Mouse (Mus musculus) spleen, adult 18-20 months (tissue): ENCODE results near the gene Bace2.

Experiments used
- DNase-seq, 2 experiments: peaks; one replicate each; pipeline ENCODE4 v3.0.0; 2022; ENCODE audit warnings: mixed read lengths in 2 of 2

Bace2 gene

DNA sequence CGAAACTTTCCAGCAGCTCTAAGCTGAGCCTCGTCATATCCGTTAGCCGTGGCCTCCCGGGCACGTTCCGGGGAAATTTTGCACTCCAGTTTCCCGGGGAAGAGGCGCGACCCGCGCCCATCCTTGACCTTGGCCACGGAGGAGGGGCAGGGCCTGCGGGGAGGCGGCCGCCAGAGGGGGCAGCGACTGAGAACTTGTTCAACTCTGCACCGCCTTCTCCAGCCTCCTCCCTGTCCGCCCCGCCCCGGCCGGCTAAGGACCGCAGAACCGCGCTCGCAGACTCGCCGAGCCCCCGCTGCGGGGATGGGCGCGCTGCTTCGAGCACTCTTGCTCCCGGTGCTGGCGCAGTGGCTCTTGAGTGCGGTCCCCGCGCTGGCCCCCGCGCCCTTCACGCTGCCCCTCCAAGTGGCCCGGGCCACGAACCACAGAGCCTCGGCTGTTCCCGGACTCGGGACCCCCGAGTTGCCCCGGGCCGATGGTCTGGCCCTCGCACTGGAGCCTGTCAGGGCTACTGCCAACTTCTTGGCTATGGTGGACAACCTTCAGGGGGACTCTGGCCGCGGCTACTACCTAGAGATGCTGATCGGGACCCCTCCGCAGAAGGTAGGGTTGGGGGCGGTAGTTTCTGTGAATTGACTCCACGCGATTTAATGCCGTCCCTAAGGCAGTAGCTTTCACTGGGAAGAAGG, at the start of gene Bace2:
TSS of gene Bace2 (plus strand) at position 244 of the 689 bp plus-strand sequence.
- DNase-seq: peak; percentile 33 to 39

DNA sequence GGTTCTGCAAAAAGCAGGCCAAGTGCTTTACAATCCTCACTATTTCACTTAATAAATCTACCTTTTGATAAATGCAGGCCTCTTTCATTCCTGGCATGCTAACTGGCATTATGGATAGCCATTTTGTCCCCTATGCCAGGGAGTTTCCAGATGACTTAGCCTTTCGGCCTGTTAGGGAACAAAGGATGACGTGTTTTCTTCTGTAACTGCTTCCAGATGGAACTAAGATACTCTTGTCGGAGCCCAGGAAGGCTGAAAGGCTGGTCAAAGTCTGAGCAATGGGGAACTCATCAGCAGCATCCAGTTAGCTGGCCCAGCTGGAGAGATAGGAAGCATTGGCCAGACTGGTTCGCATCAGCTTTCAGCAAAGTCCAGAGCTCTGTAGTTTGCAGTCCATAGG, 48.9 kb upstream of the Bace2 start:
- DNase-seq: no peak

DNA sequence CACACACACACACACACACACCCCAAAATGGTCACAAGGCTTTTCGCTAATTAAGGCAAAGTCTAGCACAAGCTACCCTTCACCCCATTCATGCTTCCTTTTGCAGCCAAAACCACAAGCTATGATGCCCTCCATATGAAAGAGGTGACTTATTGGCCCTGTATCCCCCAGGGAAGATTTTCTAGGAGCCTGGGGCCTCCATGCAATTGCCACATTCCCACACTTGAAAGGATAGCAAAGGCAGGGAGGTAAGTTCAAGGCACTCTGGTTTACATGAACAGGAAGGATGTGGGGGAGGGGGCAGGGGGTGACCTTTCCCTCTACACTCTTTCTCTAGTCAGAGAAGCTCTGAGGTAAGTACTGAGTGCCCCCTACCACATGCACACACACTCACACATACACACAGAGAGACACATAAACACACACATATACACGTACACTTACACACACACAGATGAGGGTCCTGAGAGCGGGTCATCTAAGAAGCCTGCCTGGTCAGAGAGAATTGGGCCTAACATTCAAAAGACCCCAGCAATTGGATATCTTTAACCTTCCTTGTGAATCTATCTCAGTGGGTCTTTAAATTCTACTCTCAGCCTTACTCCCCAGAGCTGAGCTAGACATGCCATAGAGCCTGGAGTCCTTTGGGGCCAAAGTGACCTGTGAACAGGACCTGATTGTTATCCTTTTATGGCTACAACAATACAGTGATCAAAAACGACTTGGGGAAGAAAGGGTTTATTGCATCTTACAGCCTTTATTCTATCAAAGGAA, 46.6 kb upstream of the Bace2 start:
- DNase-seq: no peak

DNA sequence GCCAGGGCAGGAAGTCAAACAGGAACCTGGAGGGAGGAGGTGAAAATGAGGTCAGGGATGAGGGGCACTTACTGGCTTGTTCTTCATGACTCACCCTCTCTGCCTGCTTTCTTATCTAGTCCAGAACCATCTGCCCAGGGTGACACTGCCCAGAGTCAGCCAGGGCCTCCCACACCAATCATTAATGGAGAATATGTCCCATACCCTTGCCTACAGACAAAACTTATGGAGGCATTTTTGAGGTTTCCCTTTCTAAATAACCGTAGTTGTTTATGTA, 46.0 kb upstream of the Bace2 start:
- no peak for DNase-seq

DNA sequence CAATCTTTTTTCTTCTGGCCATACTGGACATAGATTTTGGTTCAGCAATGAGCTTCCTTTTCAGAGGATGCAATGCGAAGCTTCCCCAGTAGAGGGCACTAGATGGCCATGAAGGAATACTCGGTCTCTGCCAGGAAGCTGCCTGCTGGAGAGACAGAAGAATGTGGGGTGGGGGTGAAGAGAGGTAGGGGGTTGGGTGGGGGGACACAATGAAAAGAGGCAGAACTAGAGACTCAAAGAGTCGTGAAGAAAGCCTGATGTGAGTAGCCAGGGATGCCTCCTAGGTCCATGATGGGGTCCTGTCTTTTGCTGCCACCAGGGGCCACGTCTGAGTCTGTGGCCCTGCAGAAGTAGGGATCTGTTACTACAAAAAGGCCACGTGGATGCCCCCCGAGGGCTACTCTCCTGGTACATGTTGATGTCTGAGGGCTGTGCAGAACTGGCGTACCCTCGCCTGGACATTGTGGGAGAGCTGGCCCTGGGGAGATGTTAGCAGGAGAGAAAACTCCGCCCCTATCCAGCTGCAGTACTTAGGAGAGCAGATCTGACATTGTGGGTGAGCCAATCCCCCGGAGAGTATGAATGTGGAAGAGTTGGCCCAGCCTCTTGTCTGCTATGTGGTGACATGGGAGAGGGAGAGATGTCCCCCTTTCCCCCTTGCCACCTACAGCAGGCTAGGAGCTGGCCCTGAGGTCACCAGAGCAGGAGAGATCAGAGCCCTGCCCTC, 43.4 kb upstream of the Bace2 start:
- peak in 1 of 2 experiments; percentile 62 for DNase-seq

DNA sequence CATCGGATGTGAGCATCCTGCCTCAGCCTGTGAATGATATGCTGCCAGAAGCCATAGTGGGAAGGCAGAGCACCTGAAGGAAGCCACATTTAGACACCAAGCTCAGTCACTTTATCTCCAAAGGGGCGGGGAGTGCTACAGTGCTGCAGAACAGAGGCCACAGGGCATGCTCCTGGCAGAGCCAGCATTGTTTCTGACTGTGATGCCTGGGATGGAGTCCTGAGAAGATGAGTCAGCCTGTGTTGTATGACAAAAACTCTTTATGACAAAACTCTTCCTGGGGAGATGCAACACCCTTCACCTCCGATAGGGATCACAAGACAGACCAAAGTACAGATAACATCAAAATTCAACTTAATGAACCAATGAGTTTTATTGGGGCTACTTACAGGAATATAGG, 35.0 kb upstream of the Bace2 start:
- no peak for DNase-seq

DNA sequence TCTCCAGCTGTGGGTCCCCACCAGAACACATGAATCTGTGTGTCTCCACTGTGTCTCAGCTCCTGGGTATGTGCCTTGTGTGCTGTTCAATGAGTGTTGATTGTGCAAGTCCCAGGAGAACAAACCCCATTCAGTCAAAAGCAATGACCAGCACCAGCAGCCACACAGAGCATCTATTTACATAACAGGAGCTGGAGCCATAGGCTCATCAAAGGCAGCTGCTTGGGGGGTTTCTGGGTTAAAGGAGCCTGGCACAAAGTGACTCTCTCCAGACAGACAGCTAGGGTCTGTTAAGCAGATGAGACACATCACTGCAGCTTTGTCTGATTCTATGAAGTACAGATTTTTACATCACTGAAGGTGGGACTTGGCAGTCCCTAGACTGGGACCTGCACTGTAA, 33.9 kb upstream of the Bace2 start:
- DNase-seq: no peak

DNA sequence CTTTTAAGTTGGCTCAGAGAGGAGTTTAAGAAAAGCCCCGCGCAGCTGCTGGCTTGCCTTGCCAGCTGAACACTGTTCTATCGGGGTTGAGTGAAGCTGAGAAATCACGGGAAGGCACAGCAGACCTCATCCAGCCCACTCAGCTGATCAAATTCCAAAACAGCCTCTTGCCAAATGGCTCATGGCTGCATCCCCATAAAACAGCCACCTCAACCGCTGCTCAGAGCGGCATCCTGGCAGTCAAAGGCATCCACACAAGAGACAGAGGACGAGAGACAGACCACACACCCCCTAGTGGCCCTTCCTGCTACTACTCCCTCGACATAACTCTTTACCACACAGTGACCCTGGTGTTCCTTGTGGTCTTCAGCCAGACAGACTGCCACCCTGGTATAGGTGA, 30.6 kb upstream of the Bace2 start:
- no peak for DNase-seq

DNA sequence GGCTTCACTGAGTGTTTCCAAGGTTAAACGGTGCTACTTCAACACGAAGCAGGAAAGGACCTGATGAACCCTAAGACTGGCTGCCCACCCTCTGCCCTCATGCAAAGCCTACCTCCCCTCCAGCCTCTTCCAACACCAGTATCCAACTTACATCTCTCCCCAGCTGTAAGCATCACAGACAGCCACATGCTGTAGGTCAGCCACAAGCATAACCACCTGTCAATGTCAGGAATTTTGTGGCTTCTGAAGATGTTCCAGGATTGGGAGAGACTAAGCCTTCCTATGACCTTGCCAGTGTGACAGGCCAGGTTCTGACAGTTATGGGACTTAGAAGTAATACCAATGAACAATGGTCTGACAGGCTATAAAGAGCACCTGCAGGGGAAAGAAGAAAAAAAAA, 27.9 kb upstream of the Bace2 start:
- DNase-seq: no peak

DNA sequence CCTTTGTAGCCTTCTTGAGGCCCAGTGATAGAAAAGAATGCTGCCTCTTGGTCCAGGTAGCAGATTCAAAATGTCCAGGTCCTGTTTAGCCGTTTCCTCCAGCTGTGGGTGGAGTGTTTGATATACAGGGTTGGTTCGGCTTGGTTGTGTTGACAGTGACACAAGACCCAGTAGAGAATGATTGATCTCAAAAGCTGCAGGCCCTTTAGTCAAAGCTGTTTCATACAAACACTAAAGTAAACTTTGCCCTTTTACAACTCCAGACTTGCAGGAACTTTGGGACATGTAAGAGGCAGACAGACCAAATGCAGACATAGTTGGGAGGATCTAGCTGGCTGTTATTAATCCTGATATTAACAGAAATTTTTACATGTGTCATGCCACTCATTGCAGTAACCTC, 3.5 kb upstream of the Bace2 start:
- no peak for DNase-seq

DNA sequence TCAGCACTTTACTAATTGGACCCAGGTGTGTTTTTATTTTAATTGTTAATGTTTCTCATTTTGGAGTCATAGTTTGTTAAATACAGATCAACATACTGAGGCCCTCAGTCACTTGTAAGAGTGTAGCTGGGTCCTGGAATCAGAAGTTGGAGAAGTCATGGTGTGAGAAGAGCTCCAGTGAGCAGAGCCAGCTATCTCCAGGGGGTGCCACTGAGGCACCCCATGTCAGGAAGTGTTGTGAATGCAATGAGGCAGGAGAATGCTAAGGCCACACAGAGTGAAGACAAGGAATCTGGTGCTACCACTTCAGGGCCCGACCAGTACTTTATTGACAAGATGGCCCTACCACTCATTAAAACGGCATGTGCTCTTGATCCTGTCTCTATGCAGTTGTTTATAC, 1.9 kb upstream of the Bace2 start:
- DNase-seq: no peak

DNA sequence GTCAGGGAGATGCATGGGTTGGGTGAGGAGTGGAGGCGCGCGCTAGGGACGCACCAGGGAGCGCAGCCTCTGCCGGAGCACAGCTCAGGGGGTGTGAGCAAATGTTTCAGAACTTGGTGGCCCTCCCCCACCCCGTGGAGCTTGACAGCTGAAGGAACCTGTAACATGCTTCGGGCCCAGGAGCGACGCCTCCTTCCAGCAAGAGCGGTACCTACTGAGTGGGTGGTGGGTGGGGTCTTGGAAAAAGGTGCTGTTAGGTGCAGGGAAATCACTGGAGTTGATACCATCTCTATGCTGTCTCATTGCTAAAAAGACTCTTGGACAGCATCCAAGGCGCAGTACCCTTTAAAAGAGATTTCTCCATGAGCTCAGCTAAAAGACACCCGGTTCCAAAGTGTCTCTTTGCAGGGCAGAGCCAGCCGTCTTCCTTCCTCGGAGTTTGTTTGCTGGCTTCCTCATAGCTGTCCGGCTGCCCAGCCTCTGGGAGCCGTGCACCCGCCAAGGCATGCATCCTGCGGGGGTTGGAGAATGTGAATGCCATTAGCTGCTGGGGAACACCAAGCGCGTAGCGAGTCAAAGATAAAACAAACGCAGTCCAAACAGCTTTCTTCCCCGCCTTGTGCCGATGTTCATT, 763 bp downstream of the Bace2 start:
- peak in 1 of 2 experiments; percentile 3 for DNase-seq

DNA sequence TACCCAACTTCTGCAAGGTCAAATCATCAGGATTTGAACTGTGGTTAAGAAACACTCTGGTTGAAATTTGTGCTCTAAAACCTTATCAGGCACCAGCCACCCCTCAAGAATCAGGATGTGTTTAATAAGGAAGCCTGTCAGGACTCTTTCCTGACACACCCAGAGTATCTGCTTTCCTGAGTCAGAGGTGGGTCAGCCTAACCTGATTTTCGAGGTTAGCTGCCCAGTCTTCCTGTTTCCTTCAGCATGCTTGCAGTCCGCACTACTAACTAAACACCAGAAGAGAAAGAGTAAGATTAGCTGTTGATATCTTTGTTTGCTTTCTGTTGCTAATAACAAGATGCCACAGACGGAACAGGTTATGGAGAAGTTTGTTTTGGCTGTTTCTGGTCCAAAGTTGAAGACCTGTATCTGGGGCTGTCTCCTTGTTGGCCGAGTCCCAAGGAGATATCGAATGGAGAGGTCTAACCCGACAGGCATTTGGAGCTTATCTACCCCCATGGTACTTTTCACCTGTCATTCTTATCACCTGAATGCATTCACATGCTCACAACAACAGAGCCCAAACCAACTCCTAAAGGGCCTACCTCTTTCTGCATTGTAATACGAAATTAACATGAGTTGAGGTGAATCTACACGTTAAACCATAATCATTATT, 5.8 kb downstream of the Bace2 start:
- DNase-seq: no peak

DNA sequence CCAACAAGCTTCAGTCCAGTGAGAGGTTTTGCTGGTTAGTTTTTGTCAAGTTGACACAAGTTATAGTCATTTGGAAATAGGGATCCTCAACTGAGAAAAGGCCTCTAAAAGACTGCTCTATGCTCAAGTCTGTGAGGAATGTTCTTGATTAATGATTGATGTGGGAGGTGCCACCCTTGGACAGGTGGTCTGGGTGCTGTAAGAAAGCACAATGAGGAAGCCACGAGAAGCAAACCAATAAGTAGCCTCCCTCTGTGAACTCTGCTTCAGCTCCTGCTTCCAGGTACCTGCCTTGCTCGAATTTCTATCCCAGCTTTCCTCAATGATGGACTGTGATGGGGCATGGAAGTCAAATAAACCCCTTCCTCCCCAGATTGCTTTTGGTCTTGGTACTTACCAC, 9.6 kb downstream of the Bace2 start:
- no peak for DNase-seq

DNA sequence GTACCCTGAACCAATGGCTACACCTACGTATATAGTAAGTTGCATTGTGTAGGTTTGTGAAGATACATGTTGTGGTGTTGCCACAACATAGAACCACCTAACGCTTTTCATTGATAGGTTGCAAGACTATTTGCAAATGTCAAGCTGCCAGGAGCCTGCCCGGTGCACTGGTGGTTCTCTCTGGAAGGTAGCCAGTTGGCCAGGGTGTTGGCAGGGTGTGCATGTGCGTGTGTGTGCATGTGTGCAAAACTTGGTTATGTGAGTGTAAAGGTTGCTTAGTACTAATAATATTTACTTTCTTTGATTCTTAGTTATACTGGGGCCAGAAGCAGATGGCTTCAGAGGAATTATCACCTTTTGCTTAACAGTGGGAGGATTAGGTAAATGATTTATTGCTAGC, 13.7 kb downstream of the Bace2 start:
- no peak for DNase-seq

DNA sequence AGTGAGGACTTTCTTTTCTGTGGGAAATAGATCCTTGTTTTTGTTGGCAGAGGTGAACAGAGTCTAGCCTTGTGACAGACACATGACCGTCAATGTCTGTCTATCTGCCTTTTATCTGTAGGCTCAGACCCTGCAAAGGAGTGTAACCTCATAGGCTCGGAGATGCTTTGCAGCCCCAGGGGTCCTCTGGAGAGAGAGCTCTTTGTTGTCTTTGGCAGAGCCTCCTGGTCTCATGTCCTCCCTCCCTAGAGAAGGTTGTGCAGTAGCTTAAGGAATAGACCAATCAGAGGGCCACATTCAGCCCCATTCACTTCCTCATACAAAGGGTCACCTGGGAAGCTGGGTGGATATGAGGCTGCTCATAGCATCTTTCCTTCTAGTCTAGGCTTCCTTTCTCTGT, 31.4 kb downstream of the Bace2 start:
- no peak for DNase-seq

DNA sequence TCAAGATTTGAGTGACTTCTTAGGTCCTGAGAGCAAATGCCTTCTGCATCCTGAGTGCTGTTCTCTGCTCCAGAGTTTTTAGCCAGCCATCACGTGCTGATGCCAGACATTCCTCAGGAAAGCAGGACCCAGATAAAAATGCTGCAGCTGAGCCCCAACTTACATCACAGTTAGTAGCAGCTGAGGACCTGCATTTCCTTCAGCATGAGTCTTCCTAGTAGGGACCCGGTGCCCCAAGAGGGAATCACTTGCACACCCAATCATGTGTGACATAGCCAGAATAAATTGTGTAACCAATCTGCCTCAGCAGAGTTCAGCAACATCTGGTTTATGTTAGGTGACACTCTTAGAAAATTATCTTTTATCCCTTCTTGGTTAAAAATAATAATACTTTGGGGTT, 34.7 kb downstream of the Bace2 start:
- no peak for DNase-seq

DNA sequence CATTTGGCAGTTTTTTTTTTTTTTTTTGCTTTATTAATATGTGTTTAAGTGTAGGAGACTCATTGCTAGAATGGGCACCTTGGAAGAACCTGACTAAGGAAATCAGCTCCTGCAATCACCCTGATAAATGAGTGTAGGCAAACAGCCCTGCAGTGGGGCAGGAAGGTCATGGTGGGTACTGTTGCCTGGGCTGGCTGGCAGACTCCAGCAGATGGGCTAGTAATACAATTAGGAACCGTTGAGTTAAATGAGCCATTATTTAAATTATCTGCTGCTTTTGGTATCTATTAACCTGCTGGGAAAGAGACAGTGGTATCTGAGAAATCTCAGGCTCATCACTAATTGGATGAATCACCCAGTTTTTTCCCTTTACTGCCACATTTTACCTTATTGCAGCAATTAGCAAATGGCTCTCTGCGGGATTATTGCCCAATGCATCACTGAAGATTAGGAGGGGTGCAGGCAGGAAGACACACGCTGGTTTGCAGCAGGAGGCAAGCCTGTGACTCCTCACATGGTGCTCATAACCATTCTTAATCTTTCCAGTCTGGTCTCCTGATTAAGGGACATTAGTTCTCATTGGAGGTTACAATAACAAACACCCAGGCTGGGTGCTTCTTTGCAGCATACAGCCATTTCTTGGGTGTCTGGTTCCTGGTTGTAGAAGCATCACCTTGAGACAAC, 35.3 kb downstream of the Bace2 start:
- no peak for DNase-seq

DNA sequence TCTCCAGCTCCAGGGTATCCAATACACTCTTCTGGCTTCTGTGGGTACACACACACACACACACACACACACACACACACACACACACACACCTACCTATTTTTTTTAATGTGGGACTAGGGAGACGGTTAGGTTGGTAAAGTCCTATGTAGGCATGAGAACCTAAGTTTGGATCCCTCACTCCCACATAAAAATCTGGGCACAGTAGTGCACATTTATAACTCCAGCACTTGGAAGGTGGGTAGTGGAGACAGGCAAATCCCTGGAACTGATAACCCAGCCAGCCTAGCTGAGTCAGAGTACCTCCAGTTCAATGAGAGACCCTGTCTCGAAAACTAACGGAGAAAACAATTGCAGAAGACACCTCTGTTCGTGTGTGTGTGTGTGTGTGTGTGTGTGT, 39.9 kb downstream of the Bace2 start:
- DNase-seq: no peak

DNA sequence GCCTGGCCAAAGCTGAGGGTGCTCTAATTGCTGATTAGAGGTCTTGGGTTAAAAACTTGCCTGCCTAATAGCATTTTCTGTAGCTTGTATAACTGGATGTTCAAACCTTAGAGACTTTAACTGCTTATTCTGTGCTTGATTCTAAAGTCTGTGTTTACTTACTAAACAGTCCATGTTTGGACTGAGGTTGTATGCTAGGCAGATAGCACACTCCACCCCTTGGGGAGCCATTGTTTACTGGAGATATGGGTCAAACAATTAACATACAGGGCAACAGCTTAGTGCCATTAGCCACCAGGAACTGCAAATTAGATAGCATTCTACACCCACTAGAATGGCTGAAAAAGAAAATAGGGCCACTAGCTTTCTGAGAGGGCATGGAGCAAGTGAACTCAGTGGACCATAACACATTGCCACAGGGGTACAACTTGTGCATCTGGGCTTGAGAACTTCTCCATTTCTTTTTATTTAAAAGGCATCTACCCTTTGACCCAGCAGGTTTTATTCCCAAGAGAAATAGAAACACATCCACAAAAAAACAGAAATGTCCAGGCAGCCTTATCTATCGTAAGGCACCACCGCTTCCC, 41.5 kb downstream of the Bace2 start:
- no peak for DNase-seq

DNA sequence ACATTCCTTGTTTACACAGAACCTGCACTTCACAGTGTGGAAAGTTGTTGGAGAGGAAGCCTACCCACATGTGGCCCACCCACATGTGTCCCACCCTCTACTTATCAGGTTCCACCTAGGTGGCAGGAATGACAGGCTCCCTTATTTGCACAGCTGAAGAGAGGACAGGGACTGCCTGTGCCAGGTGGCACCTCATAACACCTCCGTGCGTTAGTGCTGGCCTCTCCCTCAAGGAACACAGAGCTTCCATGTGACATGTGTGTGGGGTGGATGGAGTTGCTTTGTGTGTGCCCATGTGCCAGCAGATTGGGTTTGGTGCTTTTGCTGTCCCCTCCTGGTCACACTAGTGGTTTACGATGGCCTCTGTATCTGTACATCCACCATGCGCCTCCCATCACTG, 43.4 kb downstream of the Bace2 start:
- no peak for DNase-seq

DNA sequence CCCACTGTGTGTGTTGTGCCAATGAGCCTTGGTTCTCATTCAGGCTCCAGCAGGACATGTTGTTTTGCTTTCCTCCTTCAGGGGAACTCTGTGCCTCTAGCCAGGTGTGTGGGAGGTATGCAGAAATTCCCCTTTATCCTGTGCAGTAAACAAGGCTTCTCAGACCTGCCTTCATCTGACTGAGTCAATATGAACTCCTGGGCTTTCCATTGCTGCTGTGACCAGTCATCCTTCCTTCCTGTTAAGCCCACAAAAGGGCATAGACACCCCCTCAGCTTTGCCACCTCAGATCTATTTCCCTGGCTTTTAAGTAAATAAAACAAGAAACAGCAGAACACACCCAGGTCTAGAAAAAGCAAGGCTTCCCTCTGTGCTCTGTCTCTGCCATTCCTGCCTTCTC, 45.2 kb downstream of the Bace2 start:
- DNase-seq: no peak
